Mouse (Mus musculus): ENCODE data around the gene Epn3.

Epn3 gene

GRCm38 (mm10) chr11:94498093-94498996 is 1.4 kb downstream of the Epn3 start:
- in situ Hi-C loops (cut with MboI, MseI), result loop anchor here (10.0 kb wide), 1 partner anchor 254 kb away; the partner anchor contains the start of gene Wfikkn2

GRCm38 (mm10) chr11:94495415-94495814 is 4.4 kb downstream of the Epn3 start:
- in situ Hi-C loops (cut with MboI, MseI), result loop anchor here (10.0 kb wide), 1 partner anchor 251 kb away; the partner anchor contains the start of gene Wfikkn2

GRCm38 (mm10) chr11:94491749-94492099 is 8.1 kb downstream of the Epn3 start:
- in situ Hi-C loops (cut with MboI, MseI), result loop anchor here (5.0 to 10.0 kb wide), 2 partner anchors 144 to 247 kb away; partner anchors contain the start of gene Wfikkn2

GRCm38 (mm10) chr11:94491035-94491748 is 8.6 kb downstream of the Epn3 start:
- in situ Hi-C loops (cut with MboI, MseI), result loop anchor here (5.0 to 10.0 kb wide), 2 partner anchors 144 to 246 kb away; partner anchors contain the start of gene Wfikkn2

- in situ Hi-C loops (cut with MboI, MseI), result loop anchor here (5.0 to 10.0 kb wide), 2 partner anchors 142 to 245 kb away; partner anchors contain the start of gene Wfikkn2
Observed at GRCm38 (mm10) chr11:94489745-94490144, 10.0 kb downstream of the Epn3 start.

GRCm38 (mm10) chr11:94488767-94489533 is 10.8 kb downstream of the Epn3 start:
- in situ Hi-C loops (cut with MboI, MseI), result no loop called here

- in situ Hi-C loops (cut with MboI, MseI), result no loop called here
Observed at GRCm38 (mm10) chr11:94486001-94486400, 13.8 kb downstream of the Epn3 start, which contains the start of gene Spata20. Gene Spata20, minus strand, starts transcription at chr11:94486179.

GRCm38 (mm10) chr11:94485223-94485622 is 14.6 kb downstream of the Epn3 start:
- in situ Hi-C loops (cut with MboI, MseI), result no loop called here

GRCm38 (mm10) chr11:94484636-94485035 is 15.1 kb downstream of the Epn3 start:
- in situ Hi-C loops (cut with MboI, MseI), result no loop called here

GRCm38 (mm10) chr11:94483921-94484320 is 15.9 kb downstream of the Epn3 start:
- in situ Hi-C loops (cut with MboI, MseI), result no loop called here

GRCm38 (mm10) chr11:94483436-94483835 is 16.3 kb downstream of the Epn3 start:
- in situ Hi-C loops (cut with MboI, MseI), result no loop called here

GRCm38 (mm10) chr11:94482738-94483137 is 17.0 kb downstream of the Epn3 start:
- in situ Hi-C loops (cut with MboI, MseI), result no loop called here

- in situ Hi-C loops (cut with MboI, MseI), result no loop called here
Observed at GRCm38 (mm10) chr11:94481963-94482362, 17.8 kb downstream of the Epn3 start.

GRCm38 (mm10) chr11:94480382-94480781 is 19.4 kb downstream of the Epn3 start:
- in situ Hi-C loops (cut with MboI, MseI), result no loop called here

- in situ Hi-C loops (cut with MboI, MseI), result no loop called here
Observed at GRCm38 (mm10) chr11:94477651-94478050, 22.1 kb downstream of the Epn3 start.

- in situ Hi-C loops (cut with MboI, MseI), result no loop called here
Observed at GRCm38 (mm10) chr11:94475722-94476121, 24.1 kb downstream of the Epn3 start.

- in situ Hi-C loops (cut with MboI, MseI), result no loop called here
Observed at GRCm38 (mm10) chr11:94474544-94474910, 25.2 kb downstream of the Epn3 start.

- in situ Hi-C loops (cut with MboI, MseI), result no loop called here
Observed at GRCm38 (mm10) chr11:94473707-94474543, 25.8 kb downstream of the Epn3 start, which contains the start of gene Cacna1g. Gene Cacna1g, minus strand, starts transcription at chr11:94474198.

GRCm38 (mm10) chr11:94472916-94473706 is 26.7 kb downstream of the Epn3 start:
- in situ Hi-C loops (cut with MboI, MseI), result no loop called here

GRCm38 (mm10) chr11:94472585-94472915 is 27.2 kb downstream of the Epn3 start:
- in situ Hi-C loops (cut with MboI, MseI), result no loop called here
